Mouse (Mus musculus) liver, embryonic 14.5 days (tissue): ENCODE results near the gene Cfap70.

Experiments used
- CTCF ChIP-seq: IDR thresholded peaks from 2 replicates; pipeline ENCODE4 v1.5.1; 2016; ENCODE audit warnings: antibody characterized with exemption, low read depth, control low read depth
- EP300 ChIP-seq: IDR thresholded peaks from 2 replicates; pipeline ENCODE4 v1.6.1; 2016; ENCODE audit warnings: antibody characterized with exemption, low read depth

DNA sequence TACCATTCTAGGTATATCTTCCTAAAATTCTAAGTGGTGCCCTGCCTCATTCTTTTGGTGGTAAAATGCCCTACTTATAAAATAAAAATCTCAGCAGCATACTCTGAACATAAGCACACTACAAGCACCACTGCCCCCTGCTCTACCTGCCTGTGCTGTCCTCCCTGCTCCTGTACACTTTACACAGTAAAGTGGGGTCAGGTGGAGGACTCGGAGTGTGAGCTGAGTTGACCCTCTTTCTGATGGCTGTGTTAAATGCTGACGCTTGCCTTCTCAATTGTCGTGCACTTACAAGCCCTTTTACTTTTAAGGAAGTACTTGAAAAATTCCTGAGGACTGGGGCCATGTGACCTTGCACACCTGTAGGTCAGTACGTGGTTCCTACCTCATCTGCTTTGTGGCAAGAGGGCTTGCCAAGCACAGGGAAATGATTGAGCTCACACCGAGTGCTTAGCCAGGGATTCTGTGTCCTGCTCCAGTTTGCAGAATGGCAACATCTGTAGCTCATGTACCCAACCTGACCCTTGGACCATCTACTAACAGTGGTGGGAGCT lies 72.9 kb downstream of the Cfap70 start:
- TF ChIP-seq CTCF = no peak
- no peak for TF ChIP-seq EP300
